Mouse (Mus musculus): ENCODE data around the gene Gabpa. TPM values are rescaled to one million over a fixed set of nuclear protein-coding genes. Genes with fewer than 3 reads are reported as not detected.

The Gabpa gene
- total RNA-seq, 2 experiments from 2014 or later, result 24.1 to 25.9 TPM

DNA sequence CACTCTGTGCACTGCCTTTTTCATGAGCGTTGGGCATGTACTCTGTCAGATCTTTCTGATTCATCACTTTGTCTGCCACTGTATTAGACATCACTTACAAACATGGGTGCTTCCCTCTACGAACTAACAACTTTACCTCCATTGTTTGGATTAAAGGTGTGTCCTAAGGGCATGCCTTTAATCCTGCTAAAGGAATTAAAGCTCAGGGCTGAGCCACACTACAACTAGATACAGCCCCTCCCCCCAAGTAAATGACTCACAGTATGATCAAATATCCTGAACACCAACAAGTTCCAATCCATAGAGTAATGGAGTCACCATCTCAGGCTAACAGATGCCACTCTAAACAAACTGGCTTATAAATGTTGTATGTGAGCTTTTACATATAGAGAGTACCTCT lies 3.9 kb downstream of the Gabpa start:
- DNase-seq (ENCODE audit: extremely low spot score in 1 of 2, low spot score in 1 of 2), result no peak

DNA sequence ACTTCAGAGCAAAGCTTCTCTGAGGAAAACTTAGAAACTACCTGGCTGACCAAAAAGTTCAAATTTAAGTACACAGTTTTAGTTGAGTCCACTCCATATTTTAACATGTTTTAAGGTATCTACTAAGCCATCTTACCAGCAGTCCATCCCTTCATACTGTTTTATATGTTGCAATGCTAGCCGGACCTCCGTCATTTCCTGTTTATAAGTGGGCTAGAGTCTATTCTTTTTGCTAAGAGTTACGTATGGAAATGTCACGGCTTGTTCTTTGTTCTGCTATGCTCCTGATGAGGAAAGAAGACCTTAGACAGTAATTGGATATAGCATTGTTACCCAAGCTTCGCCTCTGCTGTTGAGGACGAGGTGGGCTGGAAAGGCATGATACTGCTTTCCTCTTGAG lies 18.8 kb downstream of the Gabpa start:
- no peak for DNase-seq (ENCODE audit: extremely low spot score in 1 of 2, low spot score in 1 of 2)

DNA sequence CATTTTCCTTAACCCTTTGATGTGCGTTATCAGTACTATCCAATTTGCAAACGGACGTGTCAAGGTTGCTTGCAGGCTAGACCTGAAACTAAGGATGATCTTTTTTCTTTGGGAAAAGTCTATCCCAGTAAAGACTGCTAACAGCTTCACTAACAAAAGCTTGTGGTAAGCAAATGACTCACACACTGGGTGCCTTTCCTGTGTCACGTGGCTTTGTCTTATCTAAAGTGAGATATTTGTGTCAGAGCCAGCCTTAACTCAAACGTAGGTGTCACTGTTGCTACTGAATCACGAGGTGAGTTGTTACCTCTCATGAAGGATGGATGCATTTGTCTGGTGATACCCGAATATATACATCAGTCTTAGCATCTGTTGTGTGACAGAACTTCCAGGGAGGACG lies 29.9 kb downstream of the Gabpa start:
- DNase-seq (ENCODE audit: extremely low spot score in 1 of 2, low spot score in 1 of 2), result no peak

- DNase-seq (ENCODE audit: extremely low spot score in 1 of 2, low spot score in 1 of 2), result no peak
Observed at GRCm38 (mm10) chr16:84873805-84874204, 39.1 kb downstream of the Gabpa start.

DNA sequence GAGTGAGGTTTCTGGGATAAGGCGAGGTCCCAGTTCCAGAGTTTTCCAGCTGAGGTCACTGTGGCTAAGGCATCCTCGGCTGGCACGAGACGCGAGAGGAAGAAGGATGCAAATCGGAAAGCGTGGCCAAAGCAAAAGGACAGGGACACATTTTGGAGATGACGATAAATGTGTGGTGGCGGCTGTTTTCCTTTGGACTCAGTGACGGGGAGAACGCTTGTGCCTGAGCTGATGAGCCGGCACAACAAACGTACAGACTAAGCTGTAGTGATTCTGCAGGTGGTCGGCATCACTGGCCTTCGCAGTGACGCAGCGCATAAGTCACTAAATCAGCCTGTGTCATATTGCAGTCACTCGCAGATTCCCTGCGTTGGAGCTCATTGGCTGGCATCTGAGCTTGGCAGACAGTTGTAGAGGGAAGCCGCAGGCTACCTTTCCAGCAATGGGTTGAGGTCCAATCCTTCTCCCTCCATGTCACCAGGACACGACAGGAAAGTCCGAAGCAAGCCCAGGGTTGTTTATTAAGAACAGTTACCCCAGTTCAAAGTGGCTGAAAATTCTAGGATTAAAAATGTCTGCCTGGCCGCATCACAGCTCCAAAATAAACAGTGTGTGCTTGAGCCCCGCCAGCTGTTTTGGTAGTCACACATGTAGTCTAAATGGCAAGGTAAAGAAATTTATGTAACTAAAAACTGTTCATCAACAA lies 40.4 kb downstream of the Gabpa start:
- peak; percentile 19 to 24 for DNase-seq (ENCODE audit: extremely low spot score in 1 of 2, low spot score in 1 of 2)

- peak in 1 of 2 experiments; percentile 14 for DNase-seq (ENCODE audit: extremely low spot score in 1 of 2, low spot score in 1 of 2)
Observed at GRCm38 (mm10) chr16:84875718-84876035, 41.0 kb downstream of the Gabpa start.

DNA sequence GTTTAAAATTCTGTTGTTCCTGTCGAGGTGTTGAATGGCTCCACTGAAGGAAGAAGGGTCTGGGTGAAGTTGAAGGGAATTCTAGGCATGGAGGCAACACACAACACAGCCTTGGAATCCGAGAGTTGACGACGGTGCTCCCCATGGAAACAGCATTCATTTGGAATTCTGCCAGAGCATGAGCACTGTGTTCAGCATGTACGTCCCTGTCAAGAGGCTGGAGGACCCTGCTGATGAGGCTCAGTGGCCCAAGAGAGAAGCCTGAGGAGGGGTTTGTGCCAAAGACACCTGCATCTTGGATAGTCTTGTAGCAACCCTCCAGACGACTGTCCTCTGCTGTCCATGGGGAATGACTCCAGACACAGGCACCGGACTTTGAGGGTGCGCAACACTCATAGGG lies 41.4 kb downstream of the Gabpa start:
- no peak for DNase-seq (ENCODE audit: extremely low spot score in 1 of 2, low spot score in 1 of 2)

GRCm38 (mm10) chr16:84879146-84879545 lies 44.4 kb downstream of the Gabpa start:
- DNase-seq (ENCODE audit: extremely low spot score in 1 of 2, low spot score in 1 of 2), result peak; percentile 54 to 82

- no peak for DNase-seq (ENCODE audit: extremely low spot score in 1 of 2, low spot score in 1 of 2)
Observed at GRCm38 (mm10) chr16:84881168-84881567, 46.4 kb downstream of the Gabpa start.

DNA sequence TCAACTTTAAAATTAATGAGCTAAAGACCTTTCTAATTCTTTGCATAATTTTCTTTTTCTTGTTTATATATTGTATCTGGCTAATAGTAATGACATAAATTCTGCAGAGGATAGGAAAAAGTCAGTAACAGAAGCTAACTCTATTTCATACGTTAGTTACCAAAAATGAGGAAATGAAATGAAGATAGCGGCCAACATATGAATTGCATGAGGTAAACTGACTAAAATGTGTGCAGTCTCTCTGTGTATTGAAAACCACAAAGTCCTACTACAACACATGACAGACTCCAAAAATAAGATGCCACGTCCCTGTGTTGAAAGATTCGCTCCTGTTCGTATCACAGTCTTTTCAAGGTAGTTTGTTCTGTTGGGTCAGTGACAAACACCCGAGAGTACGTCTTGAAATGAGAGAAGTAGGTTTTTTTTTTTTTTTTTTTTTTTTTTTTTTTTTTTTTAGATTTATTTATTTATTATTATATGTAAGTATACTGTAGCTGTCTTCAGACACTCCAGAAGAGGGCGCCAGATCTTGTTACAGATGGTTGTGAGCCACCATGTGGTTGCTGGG lies 47.1 kb downstream of the Gabpa start:
- DNase-seq (ENCODE audit: extremely low spot score in 1 of 2, low spot score in 1 of 2), result no peak

DNA sequence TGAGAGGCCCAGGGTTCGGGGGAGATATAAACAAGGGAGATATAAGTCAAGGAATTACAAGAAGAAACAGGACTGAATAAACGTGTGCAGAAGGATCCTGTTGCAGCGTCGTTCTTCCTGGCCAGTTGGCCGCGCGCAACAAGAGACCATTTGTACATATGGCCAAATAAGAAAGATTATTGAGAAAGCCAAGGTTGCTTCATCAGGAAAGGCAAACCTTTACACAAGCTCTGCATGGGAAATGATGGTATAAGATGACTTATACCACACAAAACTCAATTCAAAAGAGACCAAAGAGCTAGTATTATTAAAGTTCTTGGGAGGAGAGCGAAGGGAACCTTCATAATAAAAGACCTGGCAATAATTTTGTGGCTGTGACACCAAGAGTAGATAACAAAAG lies 49.8 kb downstream of the Gabpa start:
- no peak for DNase-seq (ENCODE audit: extremely low spot score in 1 of 2, low spot score in 1 of 2)

DNA sequence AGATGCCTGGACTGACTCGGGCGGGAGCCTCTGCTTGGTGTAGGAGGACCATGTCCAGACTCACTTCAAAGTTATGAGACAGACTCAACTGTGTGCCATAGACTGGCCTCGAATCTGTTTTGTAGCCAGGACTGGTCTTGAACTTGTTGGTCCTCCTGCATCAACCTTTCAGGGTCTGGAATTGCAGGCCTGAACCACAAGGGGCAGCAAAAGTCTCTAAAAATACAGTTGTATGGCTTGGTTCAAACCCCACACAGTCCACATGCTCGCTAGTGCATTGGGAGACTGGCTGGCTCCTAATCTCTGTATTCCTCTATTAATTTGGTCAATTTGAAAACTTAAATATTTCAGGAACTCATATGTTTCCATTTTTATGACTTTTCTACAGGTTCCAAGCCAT lies 68.3 kb downstream of the Gabpa start:
- DNase-seq (ENCODE audit: extremely low spot score in 1 of 2, low spot score in 1 of 2), result no peak

GRCm38 (mm10) chr16:84911477-84912165 lies 76.9 kb downstream of the Gabpa start:
- no peak for DNase-seq (ENCODE audit: extremely low spot score in 1 of 2, low spot score in 1 of 2)

Other genes starting within 250 kb of the Gabpa start
- gene Mrpl39, start 99.2 kb upstream of the Gabpa start, total RNA-seq (2021), result 10 to 100 TPM; 21.1 to 22.6 TPM
- 10 to 100 TPM; 22.4 TPM for gene Jam2, start 60.8 kb upstream of the Gabpa start, total RNA-seq (2021)
- 100 to 1,000 TPM; 355 to 408 TPM for gene Atp5j, start 700 bp downstream of the Gabpa start, total RNA-seq (2021)